Mouse (Mus musculus): ENCODE results near the gene Plcb1. TPM values are rescaled to one million over a fixed set of nuclear protein-coding genes. Genes with fewer than 3 reads are reported as not detected.
A peak's percentile ranks its signal among the peaks of the same experiment; 100 is the strongest.

Plcb1 gene
- polyA plus RNA-seq, 1 experiment from 2014 or later, result 6.7 TPM

DNA sequence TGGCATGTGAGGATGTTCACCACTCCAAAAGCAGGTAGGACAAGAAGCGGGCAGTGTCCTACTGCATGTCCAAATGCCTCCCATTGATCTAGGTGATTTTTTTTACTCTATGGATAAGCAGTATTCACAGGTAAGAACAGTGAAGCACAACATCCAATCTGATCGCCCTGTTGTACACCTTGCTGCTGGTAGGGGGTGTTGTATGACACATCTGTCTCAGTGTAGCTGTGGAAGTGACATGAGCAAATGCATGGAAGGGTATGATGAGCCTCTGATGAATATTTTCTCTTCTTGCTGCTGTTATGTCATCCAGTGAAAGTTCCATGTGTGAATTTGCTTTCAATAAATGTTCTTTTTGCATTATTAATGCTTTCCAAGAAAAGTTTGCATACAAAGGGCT, 115.7 kb downstream of the Plcb1 start:
- H3K4me3 ChIP-seq, result no peak overlapping the region
- H3K27me3 ChIP-seq (ENCODE audit: insufficient read depth, poor library complexity, severe bottlenecking), result no peaks in the 10 kb centered on the region
- H3K9me3 ChIP-seq, result no peaks in the 10 kb centered on the region
- WGBS, result 83% methylated on average over 2 of the region's 2 CpGs
- H3K36me3 ChIP-seq, result no peaks in the 10 kb centered on the region
- no peak overlapping the region for H3K27ac ChIP-seq
- H3K4me1 ChIP-seq (replicated peaks), result no peaks in the 10 kb centered on the region
- DNase-seq (ENCODE audit: low spot score), result no peak

DNA sequence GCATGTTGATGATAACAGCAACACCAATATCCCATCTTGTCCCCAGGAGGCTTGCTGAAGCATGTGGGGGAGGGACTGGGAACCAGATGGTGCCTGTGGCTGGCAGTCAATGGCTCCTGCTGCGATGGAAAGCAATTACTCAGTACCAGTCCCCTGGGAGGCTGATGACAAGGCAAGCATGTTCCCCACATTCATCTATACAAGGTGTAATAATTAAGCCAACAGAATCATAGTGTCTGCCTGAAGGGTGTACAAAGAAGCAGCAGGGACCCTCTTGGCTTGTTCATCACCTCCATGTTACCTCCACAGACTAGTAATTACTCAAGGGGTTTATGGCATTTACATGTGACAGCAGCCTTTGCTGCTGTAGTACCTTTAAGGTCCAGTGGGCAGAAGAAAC, 125.0 kb downstream of the Plcb1 start:
- DNase-seq (ENCODE audit: low spot score), result peak; percentile 54
- 29% methylated on average over 1 of the region's 1 CpGs for WGBS
- Histone ChIP-seq H3K9me3 (no peaks in the 10 kb centered on the region), H3K27ac (0 out of 2 replicates have a peak overlapping the region, but pooled peaks have one; percentile 9), H3K4me1 (replicated peaks) (no peaks in the 10 kb centered on the region), H3K27me3 (ENCODE audit: insufficient read depth, poor library complexity, severe bottlenecking) (no peaks in the 10 kb centered on the region), H3K4me3 (no peak overlapping the region), H3K36me3 (no peaks in the 10 kb centered on the region)

DNA sequence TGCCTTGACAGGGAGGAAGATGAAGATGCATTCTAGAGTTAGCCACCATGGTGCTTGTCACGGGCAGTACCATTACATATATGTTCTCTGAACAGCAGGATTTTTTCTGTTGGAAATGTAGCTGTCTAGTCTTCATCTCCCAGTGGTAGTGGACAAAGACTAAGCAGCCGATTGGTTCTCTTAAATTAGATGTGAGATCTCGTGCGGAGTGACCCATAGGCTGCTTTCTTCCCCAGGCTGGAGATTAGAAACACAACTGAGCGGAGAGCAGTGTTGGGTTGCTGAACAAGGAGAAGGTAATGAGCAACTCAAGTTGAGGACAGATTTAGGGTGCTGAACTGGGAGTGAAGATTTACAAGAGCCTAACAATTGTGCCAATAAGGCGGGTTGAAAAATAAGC, 125.5 kb downstream of the Plcb1 start:
- no peaks in the 10 kb centered on the region for H3K4me1 ChIP-seq (replicated peaks)
- WGBS, result 81% methylated on average over 6 of the region's 6 CpGs
- no peaks in the 10 kb centered on the region for H3K9me3 ChIP-seq
- no peaks in the 10 kb centered on the region for H3K27me3 ChIP-seq (ENCODE audit: insufficient read depth, poor library complexity, severe bottlenecking)
- H3K27ac ChIP-seq, result peak overlapping the region; percentile 9; the same call in 1 of the 2 replicates
- H3K36me3 ChIP-seq, result no peaks in the 10 kb centered on the region
- H3K4me3 ChIP-seq, result no peak overlapping the region
- DNase-seq (ENCODE audit: low spot score), result no peak

DNA sequence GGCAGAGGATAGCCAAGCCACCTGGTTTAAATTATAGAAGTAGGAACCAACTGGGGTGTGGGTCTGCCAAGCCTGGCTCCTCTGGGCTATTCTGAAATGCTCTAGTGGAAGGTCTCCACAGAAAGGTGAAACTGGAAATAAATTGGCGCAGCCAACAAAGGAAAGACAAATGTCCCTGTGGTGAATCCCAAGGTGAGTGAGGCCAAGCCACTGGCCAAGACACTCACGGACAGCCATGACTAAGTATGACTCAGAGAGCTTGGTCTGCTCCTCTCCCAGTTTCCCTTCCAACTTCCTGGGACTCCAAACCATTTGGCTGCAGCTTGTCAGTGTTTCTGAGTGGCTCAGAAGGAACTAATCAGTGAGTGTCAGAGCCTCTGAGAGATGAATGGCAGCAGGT, 126.7 kb downstream of the Plcb1 start:
- Histone ChIP-seq H3K4me1 (replicated peaks) (no peaks in the 10 kb centered on the region), H3K4me3 (no peak overlapping the region), H3K9me3 (no peaks in the 10 kb centered on the region), H3K27me3 (ENCODE audit: insufficient read depth, poor library complexity, severe bottlenecking) (no peaks in the 10 kb centered on the region), H3K36me3 (no peaks in the 10 kb centered on the region), H3K27ac (no peak overlapping the region)
- WGBS, result 78% methylated on average over 2 of the region's 2 CpGs
- no peak for DNase-seq (ENCODE audit: low spot score)

DNA sequence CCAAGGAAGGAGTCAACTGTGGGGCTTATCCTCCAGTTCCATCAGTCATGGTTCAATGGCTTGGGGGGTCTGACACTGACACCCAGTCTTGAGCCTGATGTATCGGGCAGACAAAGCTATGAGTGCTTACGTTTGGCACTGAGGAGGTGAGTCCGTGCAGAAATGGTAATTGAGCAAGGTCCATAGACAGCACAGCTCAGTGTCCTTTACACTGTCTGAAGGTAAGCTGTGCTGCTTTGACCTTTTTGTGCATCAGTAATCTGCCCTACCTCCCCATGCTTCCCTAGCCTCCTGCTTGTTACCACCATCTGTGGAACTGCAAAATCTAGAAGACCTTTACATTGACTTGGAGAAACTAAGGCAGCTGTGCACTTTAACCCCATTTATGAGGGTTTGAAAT, 127.7 kb downstream of the Plcb1 start:
- 90% methylated on average over 3 of the region's 3 CpGs for WGBS
- Histone ChIP-seq H3K27me3 (ENCODE audit: insufficient read depth, poor library complexity, severe bottlenecking) (no peaks in the 10 kb centered on the region), H3K36me3 (no peaks in the 10 kb centered on the region), H3K27ac (no peak overlapping the region), H3K4me1 (replicated peaks) (no peaks in the 10 kb centered on the region), H3K9me3 (no peaks in the 10 kb centered on the region), H3K4me3 (no peak overlapping the region)
- DNase-seq (ENCODE audit: low spot score), result no peak

DNA sequence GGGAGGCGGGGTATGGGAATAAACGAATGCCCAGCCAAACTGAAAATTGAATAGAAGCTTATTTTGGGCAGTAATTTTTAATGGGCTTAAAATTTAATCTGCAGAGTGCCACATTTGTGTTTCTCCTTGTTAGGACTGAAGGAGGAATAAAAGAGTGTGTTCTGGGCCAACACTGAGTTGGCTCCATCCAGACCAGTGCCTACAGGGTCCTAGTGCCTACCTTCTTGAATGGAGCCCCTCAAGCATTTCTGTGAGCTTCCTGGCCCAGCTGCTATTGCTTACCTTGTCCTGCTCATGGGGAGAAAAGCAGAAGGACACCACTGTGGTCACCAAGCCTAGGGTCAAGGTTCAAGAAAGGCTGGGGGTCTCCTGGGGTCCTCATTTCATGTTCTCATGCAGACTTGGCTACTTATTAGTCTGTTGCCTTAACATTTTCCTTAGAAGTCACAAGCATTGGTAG, 128.3 kb downstream of the Plcb1 start:
- no peaks in the 10 kb centered on the region for H3K27me3 ChIP-seq (ENCODE audit: insufficient read depth, poor library complexity, severe bottlenecking)
- H3K36me3 ChIP-seq, result no peaks in the 10 kb centered on the region
- no peak overlapping the region for H3K4me3 ChIP-seq
- WGBS, result 94% methylated on average over 2 of the region's 2 CpGs
- H3K9me3 ChIP-seq, result no peaks in the 10 kb centered on the region
- H3K4me1 ChIP-seq (replicated peaks), result no peaks in the 10 kb centered on the region
- no peak for DNase-seq (ENCODE audit: low spot score)
- no peak overlapping the region for H3K27ac ChIP-seq

DNA sequence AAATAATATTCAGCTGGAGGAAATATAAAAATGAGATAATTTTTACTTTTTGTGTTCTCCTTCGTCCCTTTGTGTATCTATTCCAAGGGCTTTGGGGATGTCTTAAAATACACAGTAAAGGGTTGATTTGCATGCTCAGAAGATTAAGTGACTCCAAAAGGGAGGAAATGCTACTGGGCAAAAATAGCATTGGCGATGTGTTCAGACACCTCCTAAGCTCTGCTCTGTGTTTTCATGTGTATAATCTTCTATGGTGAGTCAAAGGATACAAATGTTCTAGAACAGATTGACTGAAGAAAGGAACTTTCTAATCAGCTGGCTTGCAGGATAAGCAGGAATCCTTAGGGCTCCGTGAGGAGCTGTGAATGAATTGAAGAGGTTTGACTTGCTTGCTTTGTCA, 129.2 kb downstream of the Plcb1 start:
- no peak for DNase-seq (ENCODE audit: low spot score)
- H3K27me3 ChIP-seq (ENCODE audit: insufficient read depth, poor library complexity, severe bottlenecking), result no peaks in the 10 kb centered on the region
- no peak overlapping the region for H3K27ac ChIP-seq
- H3K4me3 ChIP-seq, result no peak overlapping the region
- no peaks in the 10 kb centered on the region for H3K36me3 ChIP-seq
- no peaks in the 10 kb centered on the region for H3K9me3 ChIP-seq
- H3K4me1 ChIP-seq (replicated peaks), result no peaks in the 10 kb centered on the region
- 91% methylated on average over 3 of the region's 3 CpGs for WGBS

DNA sequence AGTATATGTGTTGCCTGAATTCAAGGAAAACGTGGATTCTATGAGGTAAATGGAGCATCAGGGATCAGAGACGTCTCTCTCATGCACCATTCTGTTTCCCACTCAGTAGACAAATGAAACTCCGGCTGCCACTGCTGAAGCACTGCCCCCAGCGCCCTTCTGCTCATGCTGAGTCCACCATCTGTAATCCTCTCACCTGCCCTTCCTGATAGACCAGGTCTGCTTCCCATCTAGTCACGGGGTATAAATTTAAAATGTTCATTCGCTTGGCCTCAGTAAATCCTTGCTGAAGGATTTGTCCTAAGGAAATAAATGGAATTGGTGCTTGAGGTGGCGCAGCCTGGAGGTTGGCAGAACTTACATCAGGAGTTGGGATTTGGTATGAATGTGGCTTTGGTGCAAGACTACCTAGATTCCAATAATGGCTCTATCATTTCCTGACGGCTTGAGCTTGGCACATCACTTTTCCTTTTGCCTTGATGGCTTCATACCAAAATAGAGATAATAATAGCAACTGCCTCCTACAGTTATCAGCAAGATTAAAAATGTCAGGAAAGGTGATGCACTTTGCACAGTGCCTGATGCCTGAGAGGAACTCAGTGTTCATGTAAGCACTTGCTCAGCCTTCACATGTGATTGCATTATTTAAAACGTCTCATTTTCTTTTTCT, 134.9 kb downstream of the Plcb1 start:
- Histone ChIP-seq H3K27ac (no peak overlapping the region), H3K27me3 (ENCODE audit: insufficient read depth, poor library complexity, severe bottlenecking) (no peaks in the 10 kb centered on the region), H3K36me3 (no peaks in the 10 kb centered on the region), H3K4me3 (no peak overlapping the region), H3K9me3 (no peaks in the 10 kb centered on the region), H3K4me1 (replicated peaks) (no peaks in the 10 kb centered on the region)
- DNase-seq (ENCODE audit: low spot score), result no peak
- WGBS, result 83% methylated on average over 9 of the region's 9 CpGs

DNA sequence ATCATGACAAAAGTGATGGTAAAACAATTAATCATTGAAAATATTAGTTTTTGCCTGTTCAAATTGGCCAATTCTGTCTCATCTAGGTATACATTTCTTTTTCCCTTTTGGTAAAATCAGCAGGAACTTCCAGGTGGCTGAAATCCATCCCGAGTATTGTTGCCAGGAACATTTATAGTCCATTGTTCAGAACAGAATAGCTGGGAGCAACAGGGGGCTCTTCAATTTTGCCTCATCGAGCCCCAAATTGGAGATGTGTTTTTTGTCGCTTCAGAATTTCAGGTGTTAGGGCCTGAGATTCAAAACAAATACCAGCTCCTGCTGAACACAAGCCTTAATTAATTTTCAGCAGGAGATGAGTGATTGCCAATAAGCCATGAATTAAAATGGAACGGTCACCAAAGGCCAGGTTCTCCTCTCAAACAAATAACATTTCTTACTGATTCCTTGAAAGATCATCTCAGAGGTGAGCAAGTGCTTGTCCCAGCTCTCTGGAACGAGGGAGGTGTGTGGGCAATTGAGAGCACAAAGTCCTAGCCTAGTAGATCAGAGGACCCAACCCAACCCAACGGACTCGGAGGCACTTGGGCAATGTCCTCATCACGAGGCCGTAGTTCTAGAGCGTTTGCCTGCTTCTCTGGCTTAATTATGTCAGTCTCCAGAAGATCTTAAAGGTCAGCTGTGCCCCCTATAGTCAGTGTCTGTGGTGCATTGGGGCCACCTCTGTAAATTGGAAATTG, 136.9 kb downstream of the Plcb1 start:
- DNase-seq (ENCODE audit: low spot score), result no peak
- Histone ChIP-seq H3K27me3 (ENCODE audit: insufficient read depth, poor library complexity, severe bottlenecking) (no peaks in the 10 kb centered on the region), H3K27ac (no peak overlapping the region), H3K9me3 (no peaks in the 10 kb centered on the region), H3K4me3 (no peak overlapping the region), H3K36me3 (no peaks in the 10 kb centered on the region), H3K4me1 (replicated peaks) (no peaks in the 10 kb centered on the region)
- WGBS, result 84% methylated on average over 10 of the region's 10 CpGs

DNA sequence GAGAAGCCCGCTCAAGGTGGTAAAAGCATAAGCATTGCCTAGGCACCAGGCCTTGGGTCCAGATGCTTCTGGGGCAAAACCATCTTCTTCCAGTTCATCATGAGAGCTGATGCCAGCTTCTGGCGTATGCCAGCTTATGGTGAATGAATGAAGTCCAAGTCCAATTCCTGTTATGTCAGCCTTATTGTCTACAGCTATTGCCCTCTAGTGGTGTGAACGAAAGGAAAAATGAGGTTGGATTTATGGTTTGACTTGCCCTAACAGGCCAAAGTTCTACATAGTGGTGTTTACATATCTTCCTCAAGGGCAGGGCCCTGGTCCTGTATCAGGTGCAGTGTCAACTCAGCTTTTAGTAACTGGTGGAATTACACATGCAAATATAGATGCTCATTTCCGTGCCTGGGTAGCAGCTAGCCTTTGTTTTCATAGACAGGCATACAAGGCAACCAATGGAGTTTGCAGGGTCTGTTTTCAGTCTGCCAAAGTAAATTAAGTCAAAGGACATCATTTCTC, 138.3 kb downstream of the Plcb1 start:
- Histone ChIP-seq H3K27me3 (ENCODE audit: insufficient read depth, poor library complexity, severe bottlenecking) (no peaks in the 10 kb centered on the region), H3K4me1 (replicated peaks) (peaks cover 3% of the 10 kb centered on the region), H3K4me3 (no peak overlapping the region), H3K36me3 (no peaks in the 10 kb centered on the region), H3K27ac (no peak overlapping the region), H3K9me3 (no peaks in the 10 kb centered on the region)
- no peak for DNase-seq (ENCODE audit: low spot score)
- WGBS, result 94% methylated on average over 4 of the region's 4 CpGs

DNA sequence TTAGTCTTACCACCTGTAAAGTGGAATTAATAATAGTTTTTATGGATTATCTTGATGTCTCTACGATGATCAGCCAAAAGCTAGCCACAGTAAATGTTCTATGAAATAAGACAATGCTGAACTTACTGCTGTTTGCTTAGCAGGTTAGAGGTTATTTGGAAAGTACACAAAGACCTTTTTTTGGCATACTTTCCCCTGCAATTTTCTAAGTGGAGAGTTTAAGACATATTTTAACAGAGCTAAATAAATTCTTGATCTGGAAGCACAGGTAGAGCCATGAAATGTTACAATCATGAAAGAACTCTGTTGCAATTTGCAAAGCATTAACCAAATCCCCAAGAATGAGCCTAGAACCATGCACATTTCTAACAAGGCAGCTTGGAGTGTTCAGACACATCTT, 140.4 kb downstream of the Plcb1 start:
- Histone ChIP-seq H3K4me1 (replicated peaks) (peaks cover 22% of the 10 kb centered on the region), H3K27ac (no peak overlapping the region), H3K4me3 (no peak overlapping the region), H3K27me3 (ENCODE audit: insufficient read depth, poor library complexity, severe bottlenecking) (no peaks in the 10 kb centered on the region), H3K9me3 (no peaks in the 10 kb centered on the region), H3K36me3 (no peaks in the 10 kb centered on the region)
- WGBS, result 86% methylated on average over 1 of the region's 1 CpGs
- no peak for DNase-seq (ENCODE audit: low spot score)

DNA sequence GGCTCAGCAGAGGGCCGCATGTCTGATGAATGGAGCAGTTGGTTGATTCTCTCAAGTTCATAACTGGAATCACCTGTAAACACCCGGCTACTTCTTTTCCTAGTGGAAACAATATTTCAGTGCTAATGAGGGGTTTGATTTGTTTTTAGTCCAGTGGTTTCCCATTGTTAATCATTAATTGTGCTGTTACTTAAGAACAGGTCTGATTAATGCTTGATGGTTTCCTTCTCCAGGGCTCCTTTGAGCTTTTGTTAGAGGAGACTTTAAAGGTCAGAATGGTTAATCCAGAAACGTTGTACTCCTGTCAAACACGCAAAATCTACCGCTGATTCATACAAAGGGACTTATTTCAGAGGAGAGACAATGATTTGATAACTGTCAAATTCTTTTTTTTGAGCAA, 141.2 kb downstream of the Plcb1 start:
- 62% methylated on average over 5 of the region's 5 CpGs for WGBS
- H3K27me3 ChIP-seq (ENCODE audit: insufficient read depth, poor library complexity, severe bottlenecking), result no peaks in the 10 kb centered on the region
- no peaks in the 10 kb centered on the region for H3K9me3 ChIP-seq
- DNase-seq (ENCODE audit: low spot score), result no peak
- no peak overlapping the region for H3K27ac ChIP-seq
- peaks cover 23% of the 10 kb centered on the region for H3K4me1 ChIP-seq (replicated peaks)
- no peak overlapping the region for H3K4me3 ChIP-seq
- no peaks in the 10 kb centered on the region for H3K36me3 ChIP-seq

DNA sequence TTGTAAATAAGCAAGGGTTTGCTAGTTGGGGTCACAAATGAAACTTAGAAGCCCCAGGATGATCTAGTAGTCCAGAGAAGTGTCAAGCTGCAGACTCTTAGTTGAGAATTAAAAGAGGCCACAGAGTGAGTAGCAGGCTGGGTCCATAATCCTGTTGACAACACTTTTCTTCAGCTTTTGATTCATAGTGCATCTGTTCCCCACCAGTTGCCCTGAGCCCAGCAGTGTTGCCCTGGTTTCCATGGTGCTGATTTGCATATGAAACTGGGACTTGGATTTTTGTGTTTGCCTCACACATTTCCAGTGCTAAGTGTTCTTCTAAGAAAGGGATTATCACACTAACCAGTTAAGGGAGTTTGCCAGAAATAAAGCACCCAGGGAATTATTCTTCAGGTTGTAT, 143.6 kb downstream of the Plcb1 start:
- no peaks in the 10 kb centered on the region for H3K9me3 ChIP-seq
- H3K36me3 ChIP-seq, result no peaks in the 10 kb centered on the region
- peak overlapping the region; percentile 73 for H3K27ac ChIP-seq
- H3K4me1 ChIP-seq (replicated peaks), result peaks cover 23% of the 10 kb centered on the region
- no peaks in the 10 kb centered on the region for H3K27me3 ChIP-seq (ENCODE audit: insufficient read depth, poor library complexity, severe bottlenecking)
- DNase-seq (ENCODE audit: low spot score), result peak; percentile 33
- no peak overlapping the region for H3K4me3 ChIP-seq
